Mouse (Mus musculus): ENCODE data around the gene Mtr. TPM values are rescaled to one million over a fixed set of nuclear protein-coding genes. Genes with fewer than 3 reads are reported as not detected.

Gene Mtr
- total RNA-seq (2017): 16.8 to 29.9 TPM (median 18.6 TPM) in 3 replicates

- ATAC-seq (replicated peaks; ENCODE audit: insufficient number of reproducible peaks, low FRiP score, low TSS enrichment, poor library complexity, severe bottlenecking): peak; percentile 98
Observed at GRCm38 (mm10) chr13:12257391-12258380, at the start of gene Mtr. TSS of gene Mtr (minus strand) at chr13:12258113.

GRCm38 (mm10) chr13:12307286-12307685 lies 49.4 kb upstream of the Mtr start:
- no peak for ATAC-seq (replicated peaks; ENCODE audit: insufficient number of reproducible peaks, low FRiP score, low TSS enrichment, poor library complexity, severe bottlenecking)

- no peak for ATAC-seq (replicated peaks; ENCODE audit: insufficient number of reproducible peaks, low FRiP score, low TSS enrichment, poor library complexity, severe bottlenecking)
Observed at GRCm38 (mm10) chr13:12305540-12305939, 47.6 kb upstream of the Mtr start.

DNA sequence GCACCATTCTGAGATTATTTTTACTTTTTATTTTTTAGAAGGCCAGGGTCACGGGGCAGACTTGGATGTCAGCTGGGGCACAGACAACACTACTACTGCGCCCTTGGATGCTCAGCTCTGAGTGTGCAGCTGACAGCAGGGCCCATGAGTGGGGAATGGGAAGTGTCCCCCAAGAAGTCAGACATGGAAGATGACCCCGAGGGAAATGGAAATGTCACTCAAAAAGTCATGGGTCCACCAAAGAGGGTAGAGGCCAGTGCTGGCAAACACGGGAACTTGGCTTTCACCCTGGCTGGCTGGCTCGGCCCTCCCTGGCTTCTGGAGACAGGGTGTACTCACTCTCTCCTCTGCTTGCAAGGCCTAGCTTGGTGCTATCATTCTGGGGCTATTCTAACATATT lies 47.1 kb upstream of the Mtr start:
- ATAC-seq (replicated peaks; ENCODE audit: insufficient number of reproducible peaks, low FRiP score, low TSS enrichment, poor library complexity, severe bottlenecking): no peak

DNA sequence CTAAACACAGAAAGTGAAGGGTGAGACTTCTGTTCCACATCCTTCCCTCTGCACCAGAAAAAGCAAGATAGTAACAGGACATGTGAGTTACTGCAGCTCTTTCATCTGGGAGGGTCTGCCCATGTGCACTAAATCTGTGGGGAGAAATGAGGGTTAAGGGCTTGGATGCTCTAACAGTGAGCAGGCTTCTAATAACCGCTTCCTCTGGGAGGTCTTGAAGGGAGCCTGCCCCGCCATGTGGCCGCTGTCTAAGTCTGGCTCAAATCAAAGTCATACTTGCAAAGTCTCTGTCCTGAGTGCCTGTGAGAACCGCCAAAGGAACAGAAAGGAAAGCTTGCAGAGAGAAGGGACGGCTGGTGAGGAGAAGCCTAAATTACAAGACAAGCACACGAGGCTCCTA lies 39.9 kb upstream of the Mtr start:
- ATAC-seq (replicated peaks; ENCODE audit: insufficient number of reproducible peaks, low FRiP score, low TSS enrichment, poor library complexity, severe bottlenecking): no peak

- no peak for ATAC-seq (replicated peaks; ENCODE audit: insufficient number of reproducible peaks, low FRiP score, low TSS enrichment, poor library complexity, severe bottlenecking)
Observed at GRCm38 (mm10) chr13:12296701-12297100, 38.8 kb upstream of the Mtr start.

DNA sequence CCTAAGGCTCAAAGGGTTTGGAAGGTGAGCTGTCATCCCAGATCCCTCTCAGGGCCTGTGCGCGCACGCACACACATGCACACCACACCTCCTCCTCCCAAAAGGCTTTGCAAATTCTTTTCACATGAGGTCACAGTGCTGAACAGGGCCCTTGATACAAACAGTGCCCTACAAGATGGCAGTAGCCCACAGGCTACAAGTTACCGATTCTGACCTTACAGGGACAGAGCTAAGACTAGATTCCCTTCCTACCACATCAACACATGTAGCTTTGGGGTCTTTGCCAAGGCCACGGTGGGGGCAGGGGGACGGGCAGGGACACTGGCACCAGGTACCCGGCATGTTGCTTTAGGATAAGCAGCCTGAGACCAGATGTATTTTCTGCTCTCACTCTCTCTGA lies 35.9 kb upstream of the Mtr start:
- no peak for ATAC-seq (replicated peaks; ENCODE audit: insufficient number of reproducible peaks, low FRiP score, low TSS enrichment, poor library complexity, severe bottlenecking)

- no peak for ATAC-seq (replicated peaks; ENCODE audit: insufficient number of reproducible peaks, low FRiP score, low TSS enrichment, poor library complexity, severe bottlenecking)
Observed at GRCm38 (mm10) chr13:12290700-12291099, 32.8 kb upstream of the Mtr start.

DNA sequence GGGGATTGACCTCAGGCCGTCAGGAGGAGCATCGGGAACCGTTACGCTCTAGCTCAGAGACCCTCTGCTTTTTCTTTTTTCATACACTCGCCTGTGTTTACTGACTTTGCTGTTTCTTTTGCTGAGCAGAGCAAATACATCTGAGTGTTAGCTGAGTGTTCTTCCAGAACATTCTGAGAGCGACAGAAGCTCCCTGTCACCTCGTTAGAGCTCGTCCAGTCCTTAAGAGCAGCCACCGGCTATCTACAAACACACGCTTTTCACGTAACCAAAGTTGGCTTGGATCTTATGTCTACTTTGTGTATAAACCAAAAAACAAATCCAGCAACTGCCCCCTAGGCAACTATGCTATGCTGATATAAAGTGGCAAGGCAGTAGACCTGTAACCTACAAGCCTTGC lies 26.6 kb upstream of the Mtr start:
- ATAC-seq (replicated peaks; ENCODE audit: insufficient number of reproducible peaks, low FRiP score, low TSS enrichment, poor library complexity, severe bottlenecking): no peak

GRCm38 (mm10) chr13:12283826-12284225 lies 25.9 kb upstream of the Mtr start:
- ATAC-seq (replicated peaks; ENCODE audit: insufficient number of reproducible peaks, low FRiP score, low TSS enrichment, poor library complexity, severe bottlenecking): no peak

- ATAC-seq (replicated peaks; ENCODE audit: insufficient number of reproducible peaks, low FRiP score, low TSS enrichment, poor library complexity, severe bottlenecking): no peak
Observed at GRCm38 (mm10) chr13:12274721-12275120, 16.8 kb upstream of the Mtr start.

GRCm38 (mm10) chr13:12274220-12274619 lies 16.3 kb upstream of the Mtr start:
- no peak for ATAC-seq (replicated peaks; ENCODE audit: insufficient number of reproducible peaks, low FRiP score, low TSS enrichment, poor library complexity, severe bottlenecking)

GRCm38 (mm10) chr13:12272953-12273352 lies 15.0 kb upstream of the Mtr start:
- 0 out of 2 replicates have a peak, but pooled peaks have one; percentile 52 for ATAC-seq (replicated peaks; ENCODE audit: insufficient number of reproducible peaks, low FRiP score, low TSS enrichment, poor library complexity, severe bottlenecking)

DNA sequence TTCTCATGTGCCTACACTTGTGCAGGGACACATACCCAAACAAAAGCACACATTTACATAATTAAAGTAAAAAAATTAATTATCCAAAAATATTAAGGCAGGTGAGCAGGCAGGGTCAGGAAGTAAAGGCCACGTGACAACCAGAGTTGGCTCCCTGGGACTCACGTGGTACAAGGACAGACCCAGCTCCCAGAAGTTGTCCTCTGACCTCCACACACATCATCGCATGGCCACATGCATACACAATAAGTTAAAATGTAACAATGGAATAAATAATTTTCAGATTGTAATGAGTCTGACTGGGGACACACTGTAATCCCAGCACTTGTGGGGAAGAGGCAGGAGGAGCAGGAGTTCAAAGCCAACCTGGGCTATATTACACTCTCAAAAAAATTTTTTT lies 10.1 kb upstream of the Mtr start:
- no peak for ATAC-seq (replicated peaks; ENCODE audit: insufficient number of reproducible peaks, low FRiP score, low TSS enrichment, poor library complexity, severe bottlenecking)

DNA sequence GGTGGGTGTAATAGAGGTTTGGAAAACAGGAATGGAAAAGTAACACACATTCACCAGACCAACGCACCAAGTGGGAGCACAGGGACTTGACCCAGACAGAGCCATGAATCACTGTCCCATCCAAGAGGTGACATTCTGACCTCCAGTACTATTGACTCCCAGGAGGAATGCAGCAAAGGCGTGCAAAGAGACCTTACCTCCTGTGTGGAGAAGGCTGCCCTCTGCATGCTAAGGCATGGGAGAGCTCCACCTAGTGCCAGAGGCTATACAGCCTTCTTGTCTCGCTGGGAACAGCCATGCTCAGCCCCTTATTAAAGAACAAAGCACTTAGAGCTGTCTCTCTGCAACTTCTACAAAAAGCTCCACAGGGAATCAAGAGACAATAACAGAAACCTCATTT lies 9.2 kb upstream of the Mtr start:
- ATAC-seq (replicated peaks; ENCODE audit: insufficient number of reproducible peaks, low FRiP score, low TSS enrichment, poor library complexity, severe bottlenecking): no peak

DNA sequence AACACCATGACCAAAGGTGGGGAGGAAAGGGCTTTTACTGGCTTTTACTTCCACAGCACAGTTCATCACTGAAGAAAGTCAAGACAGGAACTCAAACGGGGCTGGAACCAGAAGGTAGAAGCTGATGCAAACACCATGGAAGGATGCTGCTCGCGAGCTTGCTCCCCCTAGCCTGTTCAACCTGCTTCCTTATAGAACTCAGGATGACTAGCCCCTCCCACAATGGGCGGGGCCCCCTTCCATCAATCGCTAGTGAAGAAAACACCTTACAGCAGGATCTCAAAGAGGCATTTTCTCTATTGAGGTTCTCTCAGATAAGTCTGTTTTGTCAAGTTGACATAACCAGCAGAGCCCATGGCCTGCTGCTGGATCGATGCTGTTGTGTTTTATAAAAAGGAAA lies 6.1 kb upstream of the Mtr start:
- no peak for ATAC-seq (replicated peaks; ENCODE audit: insufficient number of reproducible peaks, low FRiP score, low TSS enrichment, poor library complexity, severe bottlenecking)

- ATAC-seq (replicated peaks; ENCODE audit: insufficient number of reproducible peaks, low FRiP score, low TSS enrichment, poor library complexity, severe bottlenecking): no peak
Observed at GRCm38 (mm10) chr13:12261505-12261904, 3.6 kb upstream of the Mtr start.

- no peak for ATAC-seq (replicated peaks; ENCODE audit: insufficient number of reproducible peaks, low FRiP score, low TSS enrichment, poor library complexity, severe bottlenecking)
Observed at GRCm38 (mm10) chr13:12256871-12257390, 982 bp downstream of the Mtr start.

DNA sequence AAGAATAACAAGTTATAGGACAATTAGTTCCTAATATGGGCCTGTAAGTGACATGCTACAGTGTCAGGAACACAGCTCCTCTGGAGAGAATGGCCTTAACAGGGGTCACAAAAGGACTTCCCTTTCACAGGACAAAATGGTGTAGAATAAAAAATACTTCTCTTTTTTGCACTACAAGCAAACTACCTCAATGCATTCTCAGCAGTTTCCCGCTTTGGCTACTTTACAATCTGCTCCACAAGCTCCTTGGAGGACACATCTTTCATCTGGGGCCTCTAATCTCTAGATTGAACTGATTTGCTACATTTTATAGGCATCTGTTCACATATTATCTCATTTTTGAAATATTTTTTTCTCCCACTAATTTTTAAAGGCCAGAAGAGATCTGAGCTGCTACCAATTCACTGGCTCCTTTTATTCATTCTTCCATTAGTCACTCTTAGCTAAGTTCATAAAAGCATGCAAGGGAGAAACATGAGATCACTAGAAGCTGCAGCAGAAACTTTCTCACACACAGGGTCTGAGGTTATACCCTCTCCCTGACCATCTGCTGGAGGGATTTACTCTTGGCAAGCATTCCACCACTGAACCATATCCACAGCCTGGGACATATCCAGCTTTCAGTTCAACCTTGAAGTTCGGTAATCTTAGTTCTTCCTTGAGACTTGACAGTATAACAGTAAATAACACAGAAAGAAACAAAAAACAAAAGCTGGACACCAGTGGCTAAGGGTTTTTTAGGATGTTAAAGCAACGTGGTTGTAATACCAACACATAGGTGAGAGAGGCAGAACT lies 1.8 kb downstream of the Mtr start:
- ATAC-seq (replicated peaks; ENCODE audit: insufficient number of reproducible peaks, low FRiP score, low TSS enrichment, poor library complexity, severe bottlenecking): peak; percentile 33; the same call in 1 of the 2 replicates
